Mouse (Mus musculus) adrenal gland, postnatal 14 days (tissue): ENCODE results near the gene Bcl6b. TPM values are rescaled to one million over a fixed set of nuclear protein-coding genes. Genes with fewer than 3 reads are reported as not detected.

Source experiments
- DNase-seq: peaks from one replicate; pipeline ENCODE4 v3.0.0; 2021; ENCODE audit warnings: mixed read lengths
- total RNA-seq: library from RNA; stranded (reverse); gene quantifications from 2 replicates; pipeline ENCODE4 v1.2.3, GENCODE M21; 2021

The Bcl6b gene
- total RNA-seq, 1 experiment from 2014 or later, result 28.1 TPM

DNA sequence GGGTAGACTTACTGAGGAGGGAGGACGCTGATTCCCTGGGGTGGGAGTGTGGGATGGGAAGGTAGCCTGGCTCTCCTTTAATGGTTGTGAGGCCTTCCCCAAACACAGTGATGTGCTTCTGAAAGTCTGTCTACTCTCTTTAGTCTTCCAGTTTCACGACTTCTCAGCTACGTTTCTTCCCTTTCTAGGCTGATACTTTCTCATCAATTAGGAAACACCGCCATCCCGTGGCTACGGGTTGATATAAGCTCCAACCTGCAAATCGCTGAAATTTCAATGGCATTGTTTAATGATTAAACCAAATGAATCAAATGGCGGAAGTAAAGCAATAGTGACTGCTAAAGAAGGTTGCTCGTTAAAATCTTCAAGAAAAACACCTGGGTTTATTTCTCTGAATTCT lies 16.7 kb downstream of the Bcl6b start:
- peak; percentile 84 for DNase-seq

- no peak for DNase-seq
Measured at GRCm38 (mm10) chr11:70212423-70212822, 17.2 kb downstream of the Bcl6b start, which contains the start of gene Slc16a11. Slc16a11 (plus strand) TSS chr11:70212752.

GRCm38 (mm10) chr11:70211972-70212371 lies 17.6 kb downstream of the Bcl6b start:
- DNase-seq, result no peak

GRCm38 (mm10) chr11:70210681-70211080 lies 18.9 kb downstream of the Bcl6b start:
- no peak for DNase-seq

DNA sequence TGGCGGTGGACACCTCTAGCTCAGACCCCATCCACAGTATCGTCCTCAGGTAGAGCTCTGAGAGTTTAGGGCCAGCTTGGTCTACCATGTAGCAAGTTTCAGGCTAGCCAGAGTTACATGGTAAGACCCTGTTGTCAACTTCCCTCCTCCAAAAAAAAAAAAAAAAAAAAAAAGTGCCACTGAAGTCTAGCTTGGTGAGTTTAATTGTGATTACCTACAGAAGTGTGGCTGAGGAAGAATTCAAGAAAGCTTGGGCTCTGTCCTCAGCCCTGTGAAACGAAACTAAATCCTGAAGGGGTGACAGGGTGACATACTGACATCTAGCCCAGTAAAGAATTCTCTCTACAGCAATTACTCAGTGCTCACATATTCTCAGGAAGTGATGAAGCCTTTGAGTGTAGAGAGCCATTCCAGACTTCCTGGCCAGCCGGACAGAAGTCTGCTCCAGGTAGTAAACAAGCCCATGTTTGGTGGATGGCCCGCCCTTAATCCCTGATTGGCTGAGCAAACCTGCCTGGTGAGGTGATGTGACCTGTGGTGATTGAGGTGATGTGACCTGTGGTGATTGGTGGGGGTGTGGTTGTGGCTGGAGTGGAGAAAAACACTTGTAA lies 20.7 kb downstream of the Bcl6b start:
- DNase-seq, result no peak

GRCm38 (mm10) chr11:70207283-70207682 lies 22.3 kb downstream of the Bcl6b start:
- no peak for DNase-seq

- peak; percentile 40 for DNase-seq
Measured at GRCm38 (mm10) chr11:70206801-70207200, 22.8 kb downstream of the Bcl6b start.

- DNase-seq, result peak; percentile 92
Measured at GRCm38 (mm10) chr11:70201691-70202090, 27.9 kb downstream of the Bcl6b start.

- DNase-seq, result no peak
Measured at GRCm38 (mm10) chr11:70200036-70200608, 29.5 kb downstream of the Bcl6b start.

DNA sequence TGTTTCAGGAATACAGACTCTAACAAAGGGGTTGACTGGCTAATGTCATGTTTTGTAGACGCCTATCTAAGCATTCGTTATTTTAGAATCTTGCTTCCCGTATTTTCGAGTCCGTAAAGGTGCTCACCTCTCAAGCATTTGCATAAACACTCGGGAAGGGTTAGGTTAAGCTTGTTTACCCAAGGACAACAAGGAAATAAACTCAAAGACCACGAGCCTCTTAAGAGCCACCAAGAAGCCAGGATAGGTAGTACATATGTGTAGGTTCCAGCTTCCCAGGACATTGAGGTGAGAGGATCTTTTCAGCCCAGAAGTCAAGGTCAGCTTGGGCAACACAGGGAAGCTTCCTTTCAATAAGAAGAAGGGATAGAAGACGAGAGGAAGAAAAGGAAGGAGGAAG lies 30.5 kb downstream of the Bcl6b start:
- DNase-seq, result no peak

DNA sequence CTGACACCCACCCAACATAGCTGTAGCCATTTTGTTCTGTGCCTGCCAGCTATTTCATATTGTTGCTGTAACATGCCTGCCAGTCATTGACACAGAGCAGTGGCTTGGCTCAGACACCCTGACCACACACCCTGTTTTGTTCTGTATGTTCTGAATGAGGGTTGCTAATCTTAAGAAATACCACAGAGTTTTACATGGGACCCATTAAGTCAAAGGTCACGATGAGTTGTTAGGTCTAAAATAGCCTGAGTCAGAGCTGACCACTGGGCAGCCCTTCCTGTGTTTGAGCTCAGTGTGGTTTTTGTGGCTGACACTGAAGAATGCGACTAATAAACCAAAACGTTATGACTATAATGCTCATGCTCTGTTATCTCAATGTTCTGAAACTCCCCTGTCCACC lies 31.3 kb downstream of the Bcl6b start:
- DNase-seq, result no peak

DNA sequence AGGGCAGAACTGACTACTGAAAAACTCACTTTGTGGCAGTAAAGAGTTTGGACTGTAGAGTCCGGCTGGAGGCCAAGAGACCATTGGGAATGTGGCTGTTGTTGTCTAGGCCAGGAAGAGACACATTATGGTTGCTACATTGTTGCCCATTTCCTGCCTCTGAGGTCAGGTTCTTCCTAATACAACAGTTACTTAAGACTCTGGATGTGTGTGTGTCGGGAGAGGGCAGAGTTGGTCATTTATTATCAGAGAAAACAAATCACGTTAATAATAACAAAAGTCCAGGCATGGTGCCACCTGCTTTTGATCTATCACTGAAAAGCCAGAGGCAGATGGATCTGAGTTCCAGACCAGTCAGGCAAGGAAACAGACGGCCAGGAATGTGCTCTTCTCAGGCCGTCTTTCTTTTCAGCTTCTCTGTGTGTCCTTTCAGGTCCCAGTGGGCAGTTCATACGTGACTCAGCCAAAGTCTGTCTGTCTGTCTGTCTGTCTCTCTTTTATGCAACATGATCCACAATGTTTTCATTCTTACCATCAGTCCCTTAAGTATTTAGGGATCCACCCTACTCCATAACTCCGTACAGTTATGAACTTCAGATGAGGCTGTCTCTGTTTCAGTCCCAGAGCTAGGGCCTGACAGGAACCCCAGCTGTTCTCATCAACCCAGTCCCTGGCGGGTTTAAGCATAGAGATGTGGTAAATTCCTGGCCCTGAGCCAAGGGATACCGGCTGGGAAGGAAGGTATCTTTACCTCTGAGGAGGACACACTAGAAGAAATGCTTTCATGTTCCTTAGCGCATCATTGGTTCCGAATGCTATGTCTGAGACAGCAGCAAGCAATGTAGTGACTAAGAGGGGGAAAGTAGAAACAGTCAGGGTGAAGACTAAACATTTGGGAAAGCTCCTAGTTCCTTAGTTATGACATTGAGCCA lies 36.0 kb downstream of the Bcl6b start:
- peak; percentile 19 for DNase-seq

DNA sequence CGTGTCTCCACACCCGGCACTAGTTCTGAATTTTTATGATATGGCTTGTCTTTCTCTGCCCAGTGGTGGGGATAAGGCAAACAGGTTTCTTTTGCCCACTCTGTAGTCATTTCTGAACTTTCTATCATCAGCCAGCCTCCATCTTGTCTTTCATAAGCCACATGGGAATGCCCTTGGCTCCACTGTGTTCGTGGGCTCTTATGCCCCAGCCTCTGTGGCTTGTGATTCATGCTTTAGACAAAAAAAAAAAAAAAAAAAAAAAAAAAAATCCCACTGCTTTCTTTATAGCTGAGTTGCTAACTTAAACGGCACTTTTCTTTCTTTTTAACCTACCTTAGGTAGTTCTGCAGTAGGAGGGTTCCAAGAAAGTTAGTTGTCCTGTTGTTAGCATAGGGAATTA lies 37.4 kb downstream of the Bcl6b start:
- DNase-seq, result no peak

DNA sequence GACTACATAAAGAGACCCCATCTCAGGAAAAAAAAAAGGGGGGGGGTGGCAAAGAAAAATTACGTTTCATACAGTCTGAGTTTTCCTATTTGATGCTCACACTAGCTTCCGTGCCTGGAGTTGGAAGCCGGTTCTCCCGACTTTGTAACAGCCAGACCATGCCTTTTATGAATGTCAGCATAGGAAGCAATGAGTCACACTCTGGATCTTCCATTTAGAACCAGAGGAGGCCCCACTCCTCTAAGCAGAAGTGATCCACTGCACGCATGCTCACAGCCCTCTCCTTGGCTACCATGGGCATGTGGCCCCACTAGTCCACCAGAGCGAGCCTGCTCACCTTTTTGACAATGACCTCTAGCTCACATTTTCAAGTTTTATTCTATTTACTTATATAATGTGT lies 38.4 kb downstream of the Bcl6b start:
- DNase-seq, result no peak

DNA sequence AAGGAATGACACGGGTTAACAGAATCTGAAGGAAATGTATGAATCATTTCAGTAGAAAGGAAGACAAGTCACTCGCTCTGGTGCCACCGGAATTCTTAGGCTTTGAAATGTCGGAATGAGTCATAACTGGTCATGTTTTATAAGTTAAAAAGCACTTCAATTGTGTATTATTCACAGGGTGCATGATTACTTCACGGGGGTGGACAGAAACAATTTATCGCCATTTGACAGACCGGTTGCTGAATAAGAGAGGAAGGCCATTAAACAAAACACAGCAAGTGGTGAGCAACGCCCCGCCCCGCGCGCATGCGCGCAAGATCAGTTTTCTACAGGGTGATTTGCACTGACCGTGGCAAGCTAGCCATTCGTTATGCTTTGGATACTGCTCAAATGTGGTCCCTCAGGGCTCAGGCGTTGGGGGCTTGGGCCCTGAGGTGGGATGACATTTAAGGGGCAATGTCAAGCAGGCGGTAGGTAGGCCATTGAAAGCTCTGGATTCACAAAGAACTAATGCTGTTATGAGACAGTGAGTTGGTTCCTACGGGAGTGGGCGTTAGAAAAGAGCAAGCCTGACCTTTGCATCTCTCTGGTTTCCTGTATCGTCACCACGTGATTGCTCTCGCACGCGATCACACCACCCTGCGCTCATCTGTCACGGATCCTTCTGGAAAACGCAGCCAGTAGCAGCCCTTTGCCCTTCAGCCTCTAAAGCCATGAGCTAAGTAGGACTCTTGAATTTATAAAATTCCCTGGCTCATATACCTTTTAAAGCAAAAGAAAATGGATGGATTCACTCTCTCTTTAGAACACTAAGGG lies 40.1 kb downstream of the Bcl6b start:
- peak; percentile 86 for DNase-seq

- no peak for DNase-seq
Measured at GRCm38 (mm10) chr11:70185120-70185519, 44.5 kb downstream of the Bcl6b start.

GRCm38 (mm10) chr11:70180496-70180895 lies 49.1 kb downstream of the Bcl6b start:
- DNase-seq, result no peak

GRCm38 (mm10) chr11:70179401-70179800 lies 50.2 kb downstream of the Bcl6b start:
- DNase-seq, result peak; percentile 42

GRCm38 (mm10) chr11:70178756-70179155 lies 50.8 kb downstream of the Bcl6b start:
- no peak for DNase-seq

DNA sequence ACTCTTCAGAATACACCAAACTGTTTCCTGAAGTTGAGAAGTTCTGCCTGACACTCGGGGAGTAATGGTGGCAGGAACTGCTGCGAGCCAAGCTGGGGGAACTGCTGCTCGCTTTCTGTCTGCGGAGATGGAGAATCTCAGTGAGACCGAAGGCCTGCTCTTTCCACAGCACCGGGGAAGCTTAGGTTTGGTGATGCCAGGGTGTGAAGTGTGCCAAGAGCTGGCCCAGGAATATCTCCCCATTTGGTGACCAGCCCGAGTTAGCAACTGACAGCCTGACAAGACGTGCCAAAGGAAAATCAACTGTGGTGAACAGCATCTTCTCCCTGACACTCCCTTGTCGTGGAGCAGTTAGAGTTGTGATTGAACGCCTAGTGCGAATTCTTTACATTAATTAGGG lies 51.3 kb downstream of the Bcl6b start:
- no peak for DNase-seq

GRCm38 (mm10) chr11:70177647-70178046 lies 52.0 kb downstream of the Bcl6b start:
- DNase-seq, result peak; percentile 21

DNA sequence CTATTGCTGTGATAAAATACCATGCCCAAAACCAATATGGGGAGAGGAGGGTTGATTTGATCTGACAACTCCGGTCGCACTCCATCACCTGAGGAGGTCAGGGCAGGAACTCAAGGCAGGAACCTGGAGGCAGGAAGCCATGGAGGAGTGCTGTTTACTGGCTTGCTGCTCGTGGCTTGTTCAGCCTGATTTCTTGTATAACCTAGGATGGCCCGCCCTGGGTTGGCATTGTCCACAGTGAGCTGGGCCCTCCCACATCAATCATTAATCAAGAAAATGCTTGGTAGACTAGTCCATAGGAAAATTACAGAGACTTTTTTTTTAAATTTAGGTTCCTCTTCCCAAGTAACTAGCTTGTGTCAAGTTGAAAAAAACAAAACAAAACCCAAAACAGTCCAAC lies 55.1 kb downstream of the Bcl6b start:
- no peak for DNase-seq
